In genomic region chr11:84361551-84361950, GRCm38 (mm10) we compare ENCODE assay signal across 23 mouse cellular contexts.
DNase-seq lines count a peak whose midpoint lies in the region; ATAC-seq lines count a peak whose summit lies in the region.
"Had no signal": no experiment of that assay in that cellular context is flagged by ENCODE, and none has a peak within 500 bp of the region (broad histone marks: within the 10 kb centered on the region; RNA-seq: fewer than 3 reads in every experiment).

No protein-coding gene starts in this region.

- H3K9me3 ChIP-seq in kidney, embryonic 16.5 days (ENCODE audit: low read length) = no peaks in the 10 kb centered on the region
- no peaks in the 10 kb centered on the region for H3K9me3 ChIP-seq in neural tube, embryonic 13.5 days
- no peaks in the 10 kb centered on the region for H3K9me3 ChIP-seq in neural tube, embryonic 15.5 days (replicated peaks)
- H3K9me3 ChIP-seq: embryonic facial prominence, embryonic 15.5 days; G1E; neural tube, embryonic 12.5 days had no signal

- H3K36me3 ChIP-seq in kidney, embryonic 16.5 days (ENCODE audit: insufficient read depth, low read length) = no peaks in the 10 kb centered on the region
- H3K36me3 ChIP-seq in neural tube, embryonic 13.5 days = peaks cover 7% of the 10 kb centered on the region; the same call in 1 of the 2 replicates
- H3K36me3 ChIP-seq in neural tube, embryonic 15.5 days = peaks cover 8% of the 10 kb centered on the region; the same call in 1 of the 2 replicates

- no peak overlapping the region for H3K27ac ChIP-seq in kidney, embryonic 16.5 days (ENCODE audit: low read length)
- peak overlapping the region; percentile 83 for H3K27ac ChIP-seq in neural tube, embryonic 13.5 days (replicated peaks)
- H3K27ac ChIP-seq in neural tube, embryonic 15.5 days (replicated peaks) = peak overlapping the region; percentile 75
- H3K27ac ChIP-seq: embryonic facial prominence, embryonic 15.5 days; gastrocnemius, adult 2 months; left cerebral cortex, adult 2 months; liver, embryonic 14.5 days had no signal

- peak; percentile 24 for DNase-seq in kidney, adult 18-20 months
- no peak for DNase-seq in neural tube, embryonic 10.5 days (ENCODE audit: extremely low spot score, low spot score)
- DNase-seq in kidney, postnatal 14 days = peak; percentile 78
- no peak for DNase-seq in right cerebral cortex, postnatal 4 days
- no peak for DNase-seq in gastrocnemius, adult 8-10 months (ENCODE audit: low spot score in 2 of 2)
- DNase-seq: adrenal gland, postnatal 36 days; B cell, adult 2 months; cerebellum, adult 9-10 months; gastrocnemius, adult 2 months; layer of hippocampus, adult 9-11 months; lung, embryonic 14.5 days; spleen, adult 18-20 months had no signal

- no peak overlapping the region for H3K4me3 ChIP-seq in kidney, embryonic 16.5 days (ENCODE audit: low read length)
- H3K4me3 ChIP-seq in neural tube, embryonic 13.5 days = no peak overlapping the region
- H3K4me3 ChIP-seq in neural tube, embryonic 15.5 days (replicated peaks) = no peak overlapping the region
- H3K4me3 ChIP-seq: embryonic facial prominence, embryonic 15.5 days; gastrocnemius, adult 2 months; left cerebral cortex, adult 2 months; neural tube, embryonic 12.5 days had no signal

- no peaks in the 10 kb centered on the region for H3K27me3 ChIP-seq in kidney, embryonic 16.5 days (ENCODE audit: insufficient read depth, low read length)
- H3K27me3 ChIP-seq in neural tube, embryonic 13.5 days = no peaks in the 10 kb centered on the region
- H3K27me3 ChIP-seq in neural tube, embryonic 15.5 days (replicated peaks) = no peaks in the 10 kb centered on the region
- H3K27me3 ChIP-seq: CH12.LX; embryonic facial prominence, embryonic 15.5 days; neural tube, embryonic 12.5 days; Patski had no signal

- no peak overlapping the region for H3K9ac ChIP-seq in kidney, embryonic 16.5 days (replicated peaks; ENCODE audit: low read length)
- peak overlapping the region; percentile 9; the same call in 1 of the 2 replicates for H3K9ac ChIP-seq in neural tube, embryonic 13.5 days
- H3K9ac ChIP-seq in neural tube, embryonic 15.5 days (replicated peaks) = no peak overlapping the region
- H3K9ac ChIP-seq: embryonic facial prominence, embryonic 15.5 days; liver, embryonic 14.5 days; lung, embryonic 14.5 days; neural tube, embryonic 12.5 days had no signal

- 33% methylated on average over 5 of the region's 5 CpGs for WGBS in kidney, embryonic 16.5 days
- 36% methylated on average over 5 of the region's 5 CpGs for WGBS in neural tube, embryonic 13.5 days
- WGBS in neural tube, embryonic 15.5 days = 37% methylated on average over 5 of the region's 5 CpGs

- no peak overlapping the region for H3K4me2 ChIP-seq in kidney, embryonic 16.5 days (replicated peaks; ENCODE audit: low read depth, low read length)
- no peak overlapping the region for H3K4me2 ChIP-seq in neural tube, embryonic 13.5 days
- no peak overlapping the region for H3K4me2 ChIP-seq in neural tube, embryonic 15.5 days
- H3K4me2 ChIP-seq: embryonic facial prominence, embryonic 15.5 days; lung, embryonic 14.5 days; neural tube, embryonic 12.5 days had no signal

- no peak for ATAC-seq in kidney, embryonic 16.5 days (ENCODE audit: low FRiP score, low TSS enrichment)
- ATAC-seq in neural tube, embryonic 13.5 days (ENCODE audit: low read depth) = no peak
- ATAC-seq in neural tube, embryonic 15.5 days (ENCODE audit: low FRiP score) = no peak
- ATAC-seq: forebrain, embryonic 14.5 days; Patski had no signal

- H3K4me1 ChIP-seq in kidney, embryonic 16.5 days (ENCODE audit: insufficient read depth, low read length) = peaks cover 20% of the 10 kb centered on the region
- H3K4me1 ChIP-seq in neural tube, embryonic 13.5 days (replicated peaks) = peaks cover 50% of the 10 kb centered on the region
- H3K4me1 ChIP-seq in neural tube, embryonic 15.5 days = peaks cover 25% of the 10 kb centered on the region
- H3K4me1 ChIP-seq: embryonic facial prominence, embryonic 15.5 days had no signal

Comparison
In these comparisons a context has a peak if more than half of its experiments do, and no peak if none do; other contexts are left out.
1. DNase-seq: peak in kidney, adult 18-20 months (single experiment) and kidney, postnatal 14 days (single experiment); none in neural tube, embryonic 10.5 days (single experiment), right cerebral cortex, postnatal 4 days (single experiment) and gastrocnemius, adult 8-10 months (0 of 2).